Mouse (Mus musculus): ENCODE measurements around the gene Iqsec2.

DNA sequence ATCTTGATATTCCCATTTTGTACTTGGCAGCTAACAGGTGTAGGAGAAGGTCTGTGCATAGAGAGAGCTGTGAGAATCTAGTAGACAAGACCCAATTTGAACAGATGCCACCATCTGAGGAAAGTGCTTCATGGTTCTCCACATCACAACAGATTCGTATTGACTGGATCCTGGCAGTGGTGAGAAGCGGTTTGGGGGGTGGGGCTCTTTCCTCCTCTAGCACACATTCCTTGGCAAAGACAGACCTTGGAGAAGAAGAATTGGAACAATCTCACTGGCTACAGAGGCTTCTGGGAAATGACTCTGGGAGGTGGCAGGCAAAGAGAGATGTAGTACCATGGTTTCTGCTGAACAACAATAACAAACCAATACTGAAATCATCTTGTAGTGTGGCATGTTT is 8.9 kb upstream of the Iqsec2 start:
- TF ChIP-seq CTCF (IDR thresholded peaks at IDR 0.05; ENCODE audit: low read depth) (no peak), EP300 (IDR thresholded peaks at IDR 0.05; ENCODE audit: low read depth) (no peak)
